Mouse (Mus musculus) ovary, adult 18-20 months (tissue): ENCODE measurements at regions not wholly inside any gene's neighbourhood (a gene's known extent, or its start where the extent isn't known, plus 50 kb on each side); places are given as distances from the start of the nearest gene placed in this dataset.

Source experiments
- DNase-seq: peaks from one replicate; pipeline ENCODE4 v3.0.0; 2022; ENCODE audit warnings: low spot score, mixed read lengths

- no peak for DNase-seq
These were observed 54.5 kb upstream of the Cxcl14 start for GRCm38 (mm10) chr13:56350705-56351400.

GRCm38 (mm10) chr13:56351401-56351735 is 55.0 kb upstream of the Cxcl14 start:
- DNase-seq = no peak

- DNase-seq = no peak
These were observed 56.1 kb upstream of the Cxcl14 start for GRCm38 (mm10) chr13:56352436-56352835.

- peak; percentile 13 for DNase-seq
These were observed 56.7 kb upstream of the Cxcl14 start for GRCm38 (mm10) chr13:56352839-56353605.

GRCm38 (mm10) chr13:56353921-56354320 is 57.6 kb upstream of the Cxcl14 start:
- DNase-seq = no peak

- DNase-seq = no peak
These were observed 58.3 kb upstream of the Cxcl14 start for GRCm38 (mm10) chr13:56354630-56355029.

- DNase-seq = no peak
These were observed 60.6 kb upstream of the Cxcl14 start for GRCm38 (mm10) chr13:56356999-56357398.

- DNase-seq = no peak
These were observed 61.6 kb upstream of the Cxcl14 start for GRCm38 (mm10) chr13:56357955-56358354.

- no peak for DNase-seq
These were observed 62.5 kb upstream of the Cxcl14 start for GRCm38 (mm10) chr13:56358827-56359226.

GRCm38 (mm10) chr13:56359554-56359953 is 63.2 kb upstream of the Cxcl14 start:
- no peak for DNase-seq

GRCm38 (mm10) chr13:56360803-56361202 is 64.5 kb upstream of the Cxcl14 start:
- no peak for DNase-seq

GRCm38 (mm10) chr13:56362238-56362637 is 64.2 kb upstream of the Gm3045 start:
- no peak for DNase-seq

- no peak for DNase-seq
These were observed 63.7 kb upstream of the Gm3045 start for GRCm38 (mm10) chr13:56362646-56363045.

GRCm38 (mm10) chr13:56369600-56369999 is 56.8 kb upstream of the Gm3045 start:
- no peak for DNase-seq

GRCm38 (mm10) chr13:56371374-56371773 is 55.0 kb upstream of the Gm3045 start:
- DNase-seq = no peak

- DNase-seq = no peak
These were observed 54.2 kb upstream of the Gm3045 start for GRCm38 (mm10) chr13:56372003-56372725.

GRCm38 (mm10) chr13:56372727-56373126 is 53.7 kb upstream of the Gm3045 start:
- no peak for DNase-seq
